Mouse (Mus musculus) natural killer cell, adult 2 months (primary cell): ENCODE data around the gene Gm6583.

Experiments used
- DNase-seq, 2 experiments: peaks; one replicate each; pipeline ENCODE4 v3.0.0; 2022; ENCODE audit warnings: low spot score in 2 of 2

The Gm6583 gene

DNA sequence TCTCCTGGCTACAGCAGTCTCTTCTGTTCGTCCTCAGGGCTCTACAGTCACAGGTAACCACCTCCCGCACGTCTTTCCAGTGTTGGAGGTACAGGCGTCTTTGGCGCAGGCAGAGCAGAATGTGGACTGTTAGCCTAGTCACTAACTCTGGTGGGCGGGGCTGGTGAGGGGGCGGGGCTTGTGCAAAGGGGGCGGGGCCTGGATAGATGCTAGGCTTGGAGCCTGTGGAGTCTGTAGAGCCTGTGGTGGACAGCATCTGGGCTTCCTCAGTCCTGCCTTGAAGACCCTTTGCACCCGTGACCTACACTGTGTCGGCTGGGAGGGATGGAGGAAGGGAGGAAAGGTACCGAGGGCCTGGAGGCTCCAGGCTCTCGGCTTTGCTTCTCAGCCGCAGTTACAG, at the start of gene Gm6583:
TSS of gene Gm6583 (minus strand) at position 124 of the 400 bp plus-strand sequence.
- DNase-seq, result no peak

DNA sequence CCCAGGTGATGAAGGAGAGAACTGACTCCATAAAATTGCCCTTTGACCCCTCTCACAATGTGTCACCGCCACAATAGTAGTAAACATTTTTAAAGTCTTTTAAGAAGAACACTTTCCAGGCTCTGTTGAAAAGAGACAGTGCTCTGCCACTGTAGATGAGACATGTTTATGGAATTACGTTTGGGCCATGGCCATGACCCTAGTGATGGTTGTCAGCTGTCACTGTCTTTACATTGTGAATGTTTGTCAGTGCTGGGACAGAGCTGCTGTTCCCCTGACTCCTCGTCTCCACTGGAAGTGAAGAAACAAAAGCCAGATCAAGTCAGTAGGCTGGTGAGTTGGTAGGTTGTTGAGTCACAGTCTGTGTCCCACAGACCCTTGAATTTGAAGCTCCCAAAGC, 46.6 kb upstream of the Gm6583 start:
- DNase-seq, result no peak

DNA sequence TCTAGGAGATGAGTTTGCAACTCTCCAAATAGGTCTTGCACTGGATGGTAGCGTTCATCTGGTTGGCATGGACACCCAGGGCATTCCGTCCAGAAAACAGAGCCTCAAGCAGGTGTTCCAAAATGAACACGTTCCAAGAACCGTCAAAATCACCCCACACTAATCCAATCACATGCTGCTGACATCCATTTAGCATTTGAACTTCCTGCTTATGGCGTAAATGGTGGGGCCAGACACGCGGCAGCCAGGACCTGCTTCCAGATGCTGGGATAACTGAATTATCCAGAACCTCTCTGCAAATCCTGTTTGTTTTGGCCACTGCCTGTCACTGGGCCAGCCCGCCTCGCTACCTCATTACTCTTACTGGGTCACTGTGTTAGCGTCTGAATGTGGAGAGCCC, 43.5 kb upstream of the Gm6583 start:
- no peak for DNase-seq

DNA sequence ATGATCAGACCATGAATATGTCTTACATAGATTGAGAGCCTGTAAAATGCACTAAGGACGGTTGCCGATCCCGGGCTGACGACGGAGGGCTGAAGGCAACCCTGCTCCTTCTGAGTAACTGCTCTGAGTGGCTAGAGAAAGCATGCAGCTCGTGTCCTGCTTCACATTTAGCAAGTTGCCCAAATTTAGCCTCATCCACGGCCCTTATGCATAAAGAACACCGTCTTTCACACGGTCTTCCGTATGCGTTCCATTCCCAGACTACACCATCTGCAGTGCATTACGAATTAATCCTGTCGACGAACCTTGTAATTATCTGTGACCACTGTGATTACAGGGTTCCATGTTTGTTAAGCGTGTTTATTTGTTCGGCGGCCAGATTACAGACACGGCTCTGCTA, 40.2 kb upstream of the Gm6583 start:
- no peak for DNase-seq

DNA sequence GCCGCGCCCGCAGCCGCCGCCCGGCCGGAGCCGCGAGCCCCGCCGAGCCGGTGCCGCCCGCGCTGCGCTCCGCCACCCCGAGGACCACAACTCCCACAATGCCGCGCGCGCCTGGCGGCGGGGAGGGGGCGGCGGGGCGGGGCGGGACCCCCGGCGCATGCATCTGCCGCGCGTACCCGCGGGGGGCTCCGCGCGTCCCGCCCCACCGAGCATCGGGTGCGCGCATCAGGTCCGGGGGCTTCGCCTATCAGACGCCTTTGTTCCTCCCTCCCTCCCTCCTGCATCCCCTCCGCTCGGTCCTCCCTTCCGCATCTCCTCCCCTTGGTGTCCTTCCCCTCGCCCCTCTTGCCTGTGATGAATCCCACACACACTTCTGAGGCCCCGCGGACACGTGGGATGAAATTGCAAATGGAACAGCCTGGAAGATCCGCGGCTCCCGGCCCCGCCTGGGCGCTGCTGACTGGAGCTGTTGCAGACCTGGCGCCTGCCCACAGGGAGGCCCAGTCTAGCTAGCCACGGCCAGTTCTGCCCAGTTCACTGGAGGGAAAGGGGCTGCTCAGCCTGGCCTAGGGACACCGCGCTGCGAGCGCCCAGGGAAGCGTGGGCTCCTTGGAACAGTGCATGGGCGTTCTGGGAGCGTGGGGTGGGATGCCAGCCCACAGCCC, 39.1 kb upstream of the Gm6583 start, which contains the start of gene Asphd2:
TSS of gene Asphd2 (minus strand) at position 88 of the 665 bp plus-strand sequence.
- no peak for DNase-seq

DNA sequence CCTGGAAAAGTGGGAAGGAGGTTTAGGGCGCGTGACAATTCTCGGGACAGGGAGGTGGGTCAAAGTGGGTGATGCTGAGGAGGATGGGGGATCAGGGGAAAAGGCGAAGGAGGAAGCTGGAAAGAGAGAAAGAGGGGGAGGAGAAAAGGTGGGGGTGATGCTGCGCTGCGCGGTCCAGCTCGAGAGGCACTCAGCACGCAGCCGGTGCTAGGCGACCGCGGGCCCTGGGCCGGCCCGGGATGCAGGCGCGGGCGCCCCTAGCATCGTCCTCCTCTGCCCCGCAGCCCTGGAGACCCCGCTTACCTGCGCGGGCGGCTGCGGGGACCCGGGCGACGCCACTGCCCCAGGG, 38.6 kb upstream of the Gm6583 start:
- no peak for DNase-seq

DNA sequence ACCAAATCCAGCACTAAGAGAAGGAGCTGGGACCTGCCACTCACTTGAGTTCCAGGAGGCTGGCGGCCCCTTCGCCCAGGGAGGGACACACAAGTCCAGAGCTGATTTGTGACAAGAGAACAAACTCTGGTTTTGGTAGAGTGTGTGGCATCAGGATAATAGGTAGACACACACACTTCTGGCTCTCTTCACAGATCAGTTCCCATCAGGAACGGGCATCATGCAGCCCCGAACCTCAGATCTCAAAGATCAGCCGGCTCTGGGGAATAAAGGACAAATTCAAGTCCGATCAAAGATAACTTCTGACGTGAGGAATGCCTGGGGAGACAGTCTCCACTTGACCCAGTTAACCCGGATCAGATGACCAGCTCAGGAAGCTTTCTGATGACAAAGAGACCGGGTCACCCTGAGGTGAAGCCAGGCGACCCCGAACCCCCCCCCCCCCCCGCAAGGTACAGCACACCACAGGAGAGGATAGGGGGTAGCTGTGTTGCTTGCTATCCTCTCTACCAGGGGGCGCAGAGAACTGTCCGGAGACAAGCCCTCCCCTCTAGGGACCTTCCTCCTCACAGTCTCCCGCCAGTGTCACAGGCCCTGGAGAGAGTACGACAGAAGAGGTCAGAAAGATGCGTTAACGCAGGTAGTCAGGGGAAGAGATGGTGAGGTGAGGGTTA, 38.0 kb upstream of the Gm6583 start:
- no peak for DNase-seq

DNA sequence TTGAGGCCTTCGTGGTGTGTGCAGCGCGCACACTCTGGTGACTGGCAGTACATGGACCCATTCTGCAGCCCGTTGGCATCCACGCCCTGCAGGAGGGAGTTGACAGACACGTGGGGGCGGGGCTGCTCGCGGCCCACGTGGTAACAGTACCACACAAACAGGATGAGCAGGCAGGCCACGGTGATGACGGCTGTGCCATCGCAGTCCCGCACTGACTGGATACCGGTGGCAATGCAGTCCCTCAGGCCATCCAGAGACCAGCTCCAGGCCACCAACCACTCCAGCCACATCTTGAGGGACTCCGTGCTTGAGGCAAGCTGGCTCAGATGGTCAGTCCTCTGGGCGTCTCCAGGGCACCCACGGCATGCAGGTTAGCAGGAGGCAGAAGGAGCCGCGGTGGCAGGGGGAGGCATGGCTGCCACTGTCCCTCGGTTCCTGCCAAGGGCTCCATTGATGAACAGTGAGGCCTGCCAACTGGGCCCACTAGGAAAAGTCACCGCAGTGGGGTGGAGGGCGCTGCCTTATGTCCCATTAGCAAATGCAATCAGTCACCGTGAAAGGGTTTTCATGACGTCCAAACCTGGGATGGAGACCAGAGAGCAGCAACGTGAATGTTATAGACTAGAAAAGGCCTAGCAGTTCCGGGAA, 36.0 kb upstream of the Gm6583 start:
- no peak for DNase-seq

DNA sequence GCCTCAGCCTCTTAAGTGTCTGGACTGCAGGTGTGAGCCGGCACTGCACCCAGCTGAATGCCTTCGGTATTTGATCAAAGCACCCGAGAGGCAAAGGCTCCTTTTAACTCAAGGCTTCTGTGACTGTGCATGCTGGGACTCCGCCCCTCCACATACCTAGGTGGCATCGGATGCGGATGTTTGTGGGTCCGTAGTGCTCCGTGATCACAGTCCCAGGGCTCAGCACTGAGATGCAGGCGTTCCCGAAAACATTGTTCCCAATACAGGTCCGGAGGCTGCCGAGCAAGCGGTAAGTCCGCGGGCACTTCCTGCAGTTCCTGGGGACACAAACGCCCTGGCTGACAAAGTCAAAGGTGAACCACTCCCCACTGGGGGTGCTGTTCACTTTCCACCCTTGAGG, 35.2 kb upstream of the Gm6583 start:
- no peak for DNase-seq

DNA sequence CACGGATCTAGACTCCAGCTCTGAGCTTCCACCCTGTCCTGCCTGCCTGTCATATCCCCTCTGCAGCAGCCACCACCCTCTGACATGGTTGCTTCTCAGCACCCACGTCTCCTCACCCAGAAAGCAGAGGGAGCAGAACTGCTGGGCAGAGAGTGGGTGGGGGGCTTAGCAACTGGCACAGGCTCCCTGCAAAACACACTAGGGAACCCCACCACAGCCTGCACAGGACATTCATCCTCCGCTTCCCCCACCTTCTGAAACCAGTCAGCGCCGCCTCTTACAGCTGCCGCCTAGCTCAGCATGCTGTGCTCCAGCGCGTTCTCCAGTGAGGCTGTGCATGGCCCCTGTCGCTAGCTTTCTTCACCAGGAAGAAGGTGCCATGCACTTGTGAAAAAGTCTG, 33.5 kb upstream of the Gm6583 start:
- no peak for DNase-seq

DNA sequence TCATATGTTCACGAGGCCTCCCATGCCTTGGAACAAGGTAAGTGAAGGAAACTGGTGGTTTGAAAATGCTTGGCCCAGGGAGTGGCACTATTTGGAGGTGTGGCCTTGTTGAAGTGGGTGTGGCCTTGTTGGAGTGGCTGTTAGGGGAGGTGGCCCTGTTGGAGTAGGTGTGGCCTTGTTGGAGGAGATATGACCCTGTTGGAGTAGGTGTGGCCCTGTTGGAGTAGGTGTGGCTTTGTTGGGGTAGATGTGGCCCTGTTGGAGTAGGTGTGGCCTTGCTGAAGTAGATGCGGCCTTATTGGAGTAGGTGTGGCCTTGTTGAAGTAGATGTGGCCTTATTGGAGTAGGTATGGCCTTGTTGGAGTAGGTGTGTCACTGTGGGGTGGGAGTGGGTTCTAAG, 30.1 kb upstream of the Gm6583 start:
- DNase-seq, result no peak

DNA sequence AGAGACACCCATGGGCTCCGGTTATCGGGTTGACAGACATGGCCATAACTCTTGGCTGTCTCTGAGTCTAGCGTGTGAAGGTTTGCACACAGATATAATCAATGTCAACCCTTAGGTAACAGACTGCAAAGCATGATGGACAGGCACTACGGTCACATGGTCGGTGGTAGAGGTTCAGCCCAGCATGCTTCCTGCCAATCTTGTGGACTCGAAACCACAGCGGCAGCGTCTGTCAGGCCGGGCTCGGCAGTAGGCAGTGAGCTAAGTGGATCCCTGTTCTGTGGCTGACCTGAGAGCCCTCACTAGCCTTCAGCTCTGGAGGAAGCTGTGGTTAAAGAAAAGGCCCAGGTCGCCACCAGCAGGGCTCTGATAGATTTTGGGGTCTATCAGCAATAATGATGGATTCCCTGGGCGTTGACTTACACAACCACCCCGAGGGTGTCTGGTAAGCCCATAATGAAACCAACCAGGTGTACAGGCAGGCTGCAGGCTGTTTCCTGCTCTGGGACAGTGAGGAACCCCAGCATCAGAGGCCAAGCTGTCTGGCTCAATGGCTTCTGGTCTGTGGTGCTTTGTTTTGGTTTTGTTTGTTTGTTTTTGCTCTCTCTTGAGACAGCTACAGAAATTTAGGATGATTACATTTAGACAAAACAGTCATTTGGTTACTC, 29.1 kb upstream of the Gm6583 start:
- peak; percentile 53 to 62 for DNase-seq

DNA sequence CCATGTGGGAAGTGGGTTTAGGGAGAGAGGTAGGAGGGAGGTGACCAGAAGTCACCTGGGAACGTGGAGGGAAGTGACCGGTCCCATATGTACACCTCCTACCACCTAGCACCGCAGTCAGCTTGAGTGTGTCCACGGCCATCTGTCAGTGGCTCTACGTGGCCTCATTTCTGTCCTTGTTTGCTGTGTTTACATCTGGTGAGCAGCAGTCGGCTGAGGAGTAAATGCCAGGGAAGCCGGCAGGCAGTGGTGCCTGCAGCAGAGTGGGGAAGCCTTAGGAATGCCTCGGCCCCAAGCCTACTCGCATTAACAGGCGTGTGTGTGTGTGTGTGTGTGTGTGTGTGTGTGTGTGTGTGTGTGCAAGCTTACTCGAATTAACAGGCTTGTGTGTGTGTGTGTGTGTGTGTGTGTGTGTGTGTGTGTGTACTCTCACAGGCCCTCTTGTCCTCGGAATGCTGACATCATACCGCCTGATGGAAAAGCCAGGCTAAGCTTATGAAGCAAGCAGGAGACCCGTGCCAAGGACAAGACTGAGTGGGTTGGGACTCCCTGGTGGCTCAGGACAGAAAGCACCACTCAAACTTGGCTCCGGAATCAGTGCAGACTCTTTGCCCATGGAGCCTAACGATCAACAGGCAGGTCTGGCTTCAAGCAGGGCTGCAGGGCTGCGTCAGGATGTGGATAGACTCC, 27.0 kb upstream of the Gm6583 start:
- no peak for DNase-seq

DNA sequence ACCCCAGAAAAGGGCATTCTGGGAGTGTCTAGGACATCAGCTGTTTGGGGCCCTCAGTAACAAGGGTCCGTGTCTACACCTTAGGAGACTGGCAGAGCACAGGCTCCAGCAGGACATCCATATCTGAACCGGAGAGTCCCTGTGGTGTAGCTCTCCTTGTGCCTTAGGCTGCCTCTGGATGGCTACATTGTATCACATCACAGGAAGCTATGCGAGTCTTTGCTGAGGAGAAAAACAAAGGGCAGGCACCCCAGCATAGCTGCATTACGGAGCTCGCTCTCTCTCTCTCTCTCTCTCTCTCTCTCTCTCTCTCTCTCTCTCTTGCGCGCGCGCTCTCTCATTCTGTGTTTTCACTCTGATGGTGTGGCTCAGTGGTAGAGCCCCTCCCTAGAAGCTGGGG, 26.2 kb upstream of the Gm6583 start:
- DNase-seq, result no peak

DNA sequence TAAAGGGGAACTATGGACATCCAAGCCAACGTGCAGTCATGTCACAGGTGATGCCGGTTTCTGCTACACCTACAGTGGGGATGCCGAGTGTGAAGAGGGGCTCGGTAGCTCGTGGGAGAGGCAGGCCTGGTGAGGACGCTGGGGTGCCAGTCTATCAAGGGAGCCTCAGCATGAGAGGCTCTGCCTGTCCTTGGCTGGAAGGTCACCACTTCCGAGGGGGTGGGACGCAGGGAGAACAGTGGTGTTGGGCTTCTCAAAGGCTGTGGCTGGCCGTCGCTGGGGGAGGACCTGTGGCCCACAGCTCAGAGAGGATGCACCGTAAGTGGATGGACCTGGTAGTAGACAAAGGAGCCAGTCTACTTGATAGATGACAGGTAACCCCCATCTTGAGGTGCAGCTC, 25.3 kb upstream of the Gm6583 start:
- DNase-seq, result no peak

DNA sequence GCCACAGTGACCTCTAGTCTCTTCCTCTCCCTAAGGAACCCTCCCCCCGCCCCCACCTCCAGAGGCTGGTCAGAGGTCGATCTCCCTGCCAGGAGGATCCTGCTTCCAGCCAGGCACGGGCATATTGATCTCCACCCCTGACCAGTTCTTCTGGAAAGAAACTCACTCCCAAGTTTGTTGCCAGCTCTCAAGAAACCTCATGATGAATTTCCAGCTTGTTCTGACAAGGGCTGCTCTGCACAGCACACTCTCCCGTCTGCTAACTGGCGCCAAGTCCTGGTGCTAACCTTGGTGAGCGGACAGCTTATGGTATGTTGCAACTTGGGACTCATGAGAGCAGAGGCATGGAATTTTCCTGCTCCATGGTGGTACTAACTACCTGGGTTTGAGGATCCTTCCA, 22.9 kb upstream of the Gm6583 start:
- no peak for DNase-seq

DNA sequence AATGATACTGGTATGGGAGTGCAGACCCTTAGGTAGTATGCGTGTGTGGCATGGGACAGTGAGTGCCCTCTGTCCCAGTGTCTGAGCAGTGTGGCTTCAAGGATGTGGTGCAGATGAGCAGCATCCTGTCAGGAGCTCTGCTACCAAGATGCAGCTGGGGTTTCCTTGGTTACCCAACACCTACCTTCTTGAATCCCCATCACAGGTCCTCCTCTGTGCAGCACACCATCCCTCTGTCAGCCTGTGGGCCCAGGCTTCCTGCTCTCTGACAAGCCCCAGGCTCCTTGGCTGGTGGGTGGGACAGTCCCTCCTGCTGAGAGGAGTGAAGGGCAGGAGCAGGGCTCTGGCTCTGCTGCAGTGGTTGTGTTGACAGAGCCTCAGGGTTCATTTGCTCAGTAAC, 21.5 kb upstream of the Gm6583 start:
- no peak for DNase-seq

DNA sequence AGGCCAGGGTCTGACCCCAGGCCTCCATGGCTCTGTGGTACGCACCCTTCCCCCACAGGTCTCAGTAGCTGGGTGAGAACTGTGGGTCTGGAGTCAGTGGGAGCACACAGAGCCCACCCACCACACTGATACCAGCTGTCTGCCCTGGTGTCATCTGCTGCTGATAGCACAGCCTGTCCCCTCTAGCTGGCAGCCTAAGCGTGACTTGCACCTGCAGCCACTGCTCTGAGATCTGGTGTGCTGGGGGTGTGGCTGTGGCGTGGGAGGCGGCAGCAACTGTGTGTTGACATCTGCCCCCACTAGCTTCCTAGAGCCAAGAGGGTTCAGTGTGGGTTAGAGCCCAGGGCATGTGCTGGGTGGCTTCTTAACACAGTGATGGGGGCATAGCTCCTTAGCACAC, 20.3 kb upstream of the Gm6583 start:
- DNase-seq, result no peak

DNA sequence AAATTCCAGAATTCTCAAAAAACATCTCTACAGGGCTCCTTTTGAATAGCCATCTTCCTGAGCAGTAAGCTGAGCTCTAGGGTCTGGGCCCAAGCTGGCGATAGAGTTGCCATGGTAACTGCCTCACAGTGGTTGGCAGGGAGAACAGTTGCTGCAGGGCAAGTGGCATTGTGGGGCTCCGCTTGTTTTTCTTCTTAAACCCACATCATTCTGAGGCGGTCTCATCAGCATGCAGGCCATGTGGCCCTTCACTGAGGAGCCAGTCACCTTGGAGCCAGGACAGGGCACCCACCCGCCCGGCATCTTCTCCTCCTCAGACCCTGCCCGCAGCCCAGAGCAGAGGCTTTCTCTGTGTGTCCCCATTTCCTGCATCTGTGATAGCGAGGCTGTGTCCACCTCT, 16.1 kb upstream of the Gm6583 start:
- no peak for DNase-seq

DNA sequence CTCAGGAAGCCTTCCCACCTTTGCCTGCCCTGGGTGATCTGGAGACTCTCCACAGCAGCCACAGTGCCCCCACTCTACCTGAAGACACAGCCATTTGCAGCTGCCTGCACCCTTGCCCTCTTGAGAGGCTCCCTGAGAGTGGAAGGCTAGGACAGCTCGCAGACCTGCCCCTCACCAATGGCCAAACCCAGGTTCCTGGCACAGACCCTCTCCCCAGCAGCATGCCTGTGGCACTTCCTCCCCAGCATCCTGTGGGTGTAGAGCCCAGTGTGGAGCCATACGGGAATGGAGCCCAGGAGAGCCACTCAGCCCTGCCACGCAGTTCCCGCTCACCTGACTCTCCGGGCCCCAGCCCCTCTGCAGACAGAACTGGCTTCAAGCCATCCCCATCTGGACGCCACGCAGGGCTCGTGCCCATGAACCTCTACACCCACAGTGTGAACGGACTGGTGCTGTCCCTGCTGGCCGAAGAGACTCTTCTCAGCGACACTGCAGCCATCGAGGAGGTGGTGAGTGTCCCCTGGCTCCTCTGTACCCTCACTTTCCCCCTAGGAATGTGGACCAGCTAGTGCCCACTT, 14.5 kb upstream of the Gm6583 start:
- DNase-seq, result no peak

DNA sequence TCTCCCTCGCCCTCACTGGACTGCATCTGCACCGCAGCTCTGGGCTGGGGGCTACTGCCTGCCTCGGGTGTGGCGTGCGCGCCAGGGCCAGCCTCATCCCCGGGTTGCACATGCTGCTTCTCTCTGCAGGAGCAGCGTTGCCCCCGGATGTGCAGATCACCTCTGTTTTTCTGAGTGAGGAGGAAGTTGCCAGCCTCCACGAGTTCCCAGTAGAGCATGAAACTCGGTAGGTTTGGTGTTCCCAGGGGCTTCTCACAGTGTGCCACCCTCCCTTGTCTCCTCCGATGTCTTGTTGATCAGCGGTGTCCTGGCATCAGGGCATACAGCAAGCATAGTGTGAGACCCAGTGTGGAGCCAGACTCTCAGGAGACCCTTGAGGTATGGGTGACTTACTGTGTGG, 13.5 kb upstream of the Gm6583 start:
- no peak for DNase-seq

DNA sequence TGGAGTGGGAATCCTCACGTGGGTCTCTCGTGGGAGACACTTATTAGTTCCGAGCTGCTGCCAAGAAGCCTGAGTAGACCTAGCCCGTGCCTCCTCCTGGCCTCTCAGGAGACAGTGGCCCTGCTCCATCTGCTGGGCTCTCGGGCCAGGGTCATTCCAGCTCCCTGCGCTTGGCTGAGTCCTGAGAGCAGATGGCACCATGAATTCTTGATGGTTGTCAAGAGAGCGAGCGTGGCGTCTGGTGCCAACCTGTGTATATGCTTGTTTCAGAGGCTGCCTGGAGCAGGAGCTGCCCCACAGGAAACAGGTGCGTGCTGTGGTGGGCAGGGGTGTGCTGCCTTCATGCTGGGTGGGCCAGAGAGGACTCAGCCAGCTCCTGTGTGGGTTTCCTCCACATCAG, 12.8 kb upstream of the Gm6583 start:
- no peak for DNase-seq
